Mouse (Mus musculus) adrenal gland, postnatal 4 days (tissue): ENCODE measurements around the gene Snx3. TPM values are rescaled to one million over a fixed set of nuclear protein-coding genes. Genes with fewer than 3 reads are reported as not detected.

Experiments used
- DNase-seq, 2 experiments: peaks; one replicate each; pipeline ENCODE4 v3.0.0; 2021 to 2022; ENCODE audit warnings: low spot score in 2 of 2, mixed read lengths in 2 of 2
- total RNA-seq, 2 experiments: library from RNA; stranded (reverse); gene quantifications; 2 replicates each; pipeline ENCODE4 v1.2.3; 2021

The Snx3 gene
- total RNA-seq, 2 experiments from 2014 or later = 166 to 175 TPM

DNA sequence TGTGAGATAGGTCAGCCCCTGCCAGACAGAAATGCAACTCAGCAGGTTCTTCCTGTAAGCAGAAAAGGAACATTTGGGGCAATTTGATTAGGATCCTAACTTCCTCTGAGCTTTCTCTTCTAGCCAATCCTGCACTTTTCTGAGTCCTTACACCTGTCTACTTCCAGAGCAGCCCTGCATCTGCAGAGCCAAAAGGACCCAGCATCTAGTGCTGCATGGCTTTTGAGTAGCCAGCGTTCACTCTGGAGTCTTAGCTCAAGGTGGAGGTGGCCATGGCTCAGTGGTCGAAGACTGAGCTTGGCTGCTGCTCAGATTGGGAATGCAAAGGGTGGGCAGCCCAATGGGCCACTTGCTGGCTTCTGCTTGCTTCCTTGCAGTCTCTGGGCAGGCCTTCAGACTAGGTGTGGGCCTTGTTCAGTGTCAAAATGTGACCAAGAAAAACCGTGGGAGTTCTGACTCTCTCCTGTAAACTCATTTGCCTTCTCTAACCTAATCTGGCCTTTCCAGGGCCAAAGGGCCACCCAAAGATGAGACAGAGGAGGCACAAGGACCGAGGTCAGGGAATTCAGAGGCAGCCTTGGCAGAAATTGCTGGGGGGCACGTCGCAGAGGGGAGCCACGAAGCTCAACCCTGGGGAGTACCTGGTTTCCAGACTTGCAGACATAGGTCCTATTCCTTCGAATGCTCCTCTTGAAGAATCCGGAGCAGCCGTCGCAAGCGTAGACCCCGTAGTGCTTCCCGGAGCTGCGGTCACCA, 75.9 kb downstream of the Snx3 start:
- DNase-seq = no peak

DNA sequence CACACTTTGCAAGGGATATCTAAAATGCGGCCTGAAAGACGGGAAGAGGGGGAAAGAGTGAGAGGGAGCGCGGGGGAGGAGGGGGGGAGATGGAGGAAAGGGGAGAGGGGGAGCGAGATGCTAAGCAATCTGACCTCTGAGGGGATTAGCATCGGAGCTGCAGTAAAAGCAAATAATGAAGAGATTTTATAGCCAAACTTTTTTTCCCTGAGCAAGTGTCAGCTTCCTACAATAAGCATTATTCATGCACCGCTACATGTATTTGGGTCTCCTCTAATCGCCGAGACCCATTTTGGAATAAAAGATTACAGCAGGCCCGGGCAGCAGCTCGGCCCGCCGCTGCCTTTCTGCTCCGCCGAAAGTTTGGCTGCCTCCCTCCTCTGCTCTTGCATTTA, 76.4 kb downstream of the Snx3 start:
- no peak for DNase-seq

DNA sequence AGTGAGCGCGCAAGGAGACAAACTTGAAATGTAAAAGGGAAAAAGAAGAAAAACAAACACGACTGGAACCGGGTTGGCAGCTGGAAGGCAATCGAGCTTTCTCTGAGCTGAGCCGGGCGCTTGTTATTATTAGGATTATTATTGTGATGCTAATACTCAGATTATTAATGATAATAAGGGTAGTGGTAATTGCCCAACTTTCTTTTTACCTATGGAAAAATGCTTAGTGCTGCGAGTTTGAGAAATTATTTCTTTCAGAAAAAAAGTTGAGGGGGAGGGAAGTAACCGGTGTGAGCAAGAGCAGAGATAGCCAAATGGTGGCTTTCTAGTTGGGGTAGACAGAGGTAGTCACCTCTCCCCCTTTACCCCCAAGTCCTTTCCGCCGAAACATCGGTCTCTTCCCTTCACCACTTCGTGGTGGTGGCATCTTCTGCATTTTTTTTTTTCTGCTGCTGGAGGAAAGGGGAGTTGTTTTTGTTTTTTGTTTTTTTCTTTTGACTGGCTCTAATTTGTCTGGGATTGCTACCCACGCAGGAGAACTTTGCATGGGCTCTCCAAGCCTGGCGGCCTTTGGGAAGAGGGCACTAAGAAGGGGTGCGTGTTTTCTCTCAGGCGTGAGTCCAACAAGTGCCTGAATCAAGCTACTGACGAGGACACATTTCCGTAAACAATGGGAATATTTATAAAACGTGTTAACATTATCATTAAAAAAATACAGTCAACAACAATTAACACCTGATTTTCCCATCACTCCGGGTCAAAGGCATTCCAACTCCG, 77.1 kb downstream of the Snx3 start:
- no peak for DNase-seq

DNA sequence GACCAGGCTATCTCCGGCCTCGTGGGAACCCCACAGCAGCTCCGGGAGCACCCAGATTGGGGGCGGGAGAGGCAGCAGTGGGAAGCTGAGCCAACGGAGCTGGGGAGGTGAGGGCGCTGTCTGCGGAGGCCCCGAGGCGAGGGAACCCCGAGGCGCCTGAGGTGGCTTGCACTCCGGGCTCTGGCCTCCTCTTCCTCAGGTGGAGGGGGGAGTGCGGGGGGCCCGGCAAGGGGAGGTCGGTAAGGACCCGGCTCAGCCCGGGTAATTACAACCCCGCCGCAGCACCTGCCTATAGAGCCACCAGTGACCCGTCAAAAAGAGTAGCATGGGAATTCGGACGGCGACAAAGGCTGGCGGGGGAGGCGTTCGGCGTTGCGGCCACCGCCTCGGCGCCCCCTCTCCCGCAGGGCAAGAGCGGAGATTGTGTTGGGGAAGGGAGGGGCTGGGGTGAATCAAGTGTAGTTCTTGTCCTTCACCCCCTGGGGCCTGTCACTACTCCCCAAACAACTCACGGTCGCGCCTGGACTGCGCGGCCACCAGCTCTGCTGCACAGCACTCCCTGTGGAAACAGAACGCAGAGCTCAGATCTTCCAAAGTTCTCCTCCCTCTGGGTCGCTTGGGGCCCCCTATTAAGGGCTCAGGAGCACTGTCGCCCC, 77.8 kb downstream of the Snx3 start:
- DNase-seq = no peak

DNA sequence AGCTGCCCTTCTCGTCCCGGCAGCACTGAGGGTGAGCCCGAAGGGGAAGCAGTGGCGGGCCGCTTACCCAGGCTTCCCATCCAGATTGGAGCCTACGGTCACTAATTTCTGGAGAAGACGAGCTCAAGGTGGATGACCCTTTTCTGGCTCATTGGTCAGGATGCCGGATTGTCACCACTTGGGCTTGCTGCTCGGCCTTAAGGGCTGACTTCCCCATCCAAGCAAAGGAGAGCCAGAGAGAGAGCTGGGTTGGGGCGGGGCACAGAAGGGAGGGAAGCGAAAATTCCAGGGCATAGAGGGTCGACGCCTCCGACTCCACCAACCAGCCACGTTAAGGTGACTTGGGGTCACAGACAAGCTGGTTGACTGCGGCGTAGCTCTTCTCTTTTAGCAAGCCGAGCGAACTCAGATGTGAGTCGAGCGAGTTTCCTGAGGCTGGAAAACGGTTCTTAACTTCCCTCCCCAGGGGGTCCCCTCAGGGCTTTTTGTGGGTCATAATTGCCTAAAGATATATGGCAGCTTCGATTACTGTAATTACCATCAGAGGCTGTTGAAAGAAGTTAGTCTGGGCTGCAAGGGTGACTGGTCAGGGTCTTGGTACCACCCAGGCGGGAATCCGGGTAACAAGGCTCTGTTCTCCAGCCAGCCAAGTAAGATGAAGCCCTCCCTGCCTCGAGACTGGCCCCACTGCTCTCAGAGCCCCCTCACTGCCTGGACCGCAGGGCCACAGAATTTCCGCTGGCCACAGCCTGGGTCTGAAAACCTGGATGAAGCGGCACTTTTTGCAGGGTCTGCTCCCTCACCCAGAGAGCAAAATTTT, 78.5 kb downstream of the Snx3 start:
- no peak for DNase-seq

DNA sequence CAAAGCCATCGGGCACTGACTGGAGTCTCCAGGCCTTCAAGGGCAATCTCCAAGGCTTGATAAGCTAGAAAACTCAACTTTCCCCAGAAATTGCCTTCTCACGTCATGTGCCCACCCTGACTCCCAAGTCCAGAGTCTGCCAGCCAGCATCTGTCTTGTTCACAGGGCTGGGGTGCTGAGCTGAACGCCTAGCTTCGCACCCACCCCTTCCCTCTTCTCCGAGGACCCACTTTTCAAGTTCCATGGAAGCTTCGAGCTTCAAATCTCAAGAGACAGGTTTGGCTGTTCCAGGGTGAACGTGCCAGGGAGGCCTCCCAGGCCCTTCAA, 79.1 kb downstream of the Snx3 start:
- no peak for DNase-seq

DNA sequence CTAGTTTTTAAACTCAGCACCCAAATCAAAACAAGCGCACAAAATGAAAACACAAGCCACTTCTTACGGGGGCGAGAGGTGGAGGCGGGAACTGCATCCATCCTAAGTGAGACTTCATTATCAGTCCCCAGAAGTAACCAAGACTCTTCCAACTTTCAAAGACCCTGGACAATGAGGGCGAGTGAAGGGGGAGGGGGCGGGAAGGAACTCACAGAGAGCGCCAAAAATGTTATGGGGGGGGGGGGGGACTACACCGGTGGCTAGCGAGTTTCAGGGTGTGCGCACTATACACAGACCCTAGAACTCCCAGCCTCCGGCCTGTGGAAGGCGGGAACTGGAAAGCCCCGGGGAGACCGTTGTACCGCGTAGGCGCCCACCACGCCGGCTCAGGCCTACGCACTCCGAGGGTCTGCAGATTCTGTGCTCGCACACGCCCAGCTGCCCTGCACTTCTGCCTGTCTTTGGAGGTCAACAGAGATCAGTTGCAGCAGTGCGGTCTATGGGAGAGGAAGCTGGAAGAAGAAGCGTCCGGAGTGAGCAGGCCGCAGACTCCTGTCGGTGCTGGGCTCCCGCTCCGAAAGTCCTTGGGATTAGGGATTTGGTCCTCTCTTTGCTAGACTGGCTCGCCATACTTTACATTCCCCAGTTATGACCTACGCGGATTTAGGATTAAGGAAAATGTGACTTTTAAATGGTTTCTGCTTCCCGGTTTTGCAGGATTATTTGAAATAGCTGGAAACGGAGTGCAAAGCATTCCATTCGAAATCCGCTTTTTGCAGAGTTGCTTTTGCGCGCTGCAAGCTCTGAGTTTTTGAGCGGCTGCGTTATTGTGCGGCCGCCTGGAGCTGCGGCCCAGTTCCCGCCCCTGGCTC, 80.1 kb downstream of the Snx3 start:
- DNase-seq = no peak

DNA sequence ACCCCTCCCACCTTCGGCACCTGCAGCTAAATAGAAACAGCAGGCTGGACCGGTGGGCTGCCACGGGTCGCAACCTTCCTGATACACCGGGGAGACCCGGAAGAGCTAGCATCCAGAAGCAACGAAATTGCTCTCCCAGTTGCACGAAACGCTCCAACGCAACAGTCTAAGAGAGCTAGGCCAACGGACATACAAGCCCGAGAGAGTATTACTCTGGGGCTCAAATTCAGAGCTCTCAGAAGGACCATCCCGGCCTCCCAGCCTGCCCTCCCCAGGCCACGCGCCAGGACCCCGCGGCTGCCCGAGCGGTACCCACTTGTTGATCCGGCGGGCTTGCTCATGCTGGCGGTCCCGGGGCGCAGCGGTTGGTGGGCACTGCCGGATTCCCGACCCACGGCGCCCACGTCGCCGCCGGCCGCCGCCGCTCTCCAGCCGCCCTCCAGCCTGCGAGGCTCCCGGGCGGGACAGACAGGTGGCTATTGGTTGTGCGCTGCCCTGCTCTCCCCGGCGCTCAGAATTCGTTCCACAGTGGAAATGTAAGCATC, 80.8 kb downstream of the Snx3 start:
- no peak for DNase-seq

DNA sequence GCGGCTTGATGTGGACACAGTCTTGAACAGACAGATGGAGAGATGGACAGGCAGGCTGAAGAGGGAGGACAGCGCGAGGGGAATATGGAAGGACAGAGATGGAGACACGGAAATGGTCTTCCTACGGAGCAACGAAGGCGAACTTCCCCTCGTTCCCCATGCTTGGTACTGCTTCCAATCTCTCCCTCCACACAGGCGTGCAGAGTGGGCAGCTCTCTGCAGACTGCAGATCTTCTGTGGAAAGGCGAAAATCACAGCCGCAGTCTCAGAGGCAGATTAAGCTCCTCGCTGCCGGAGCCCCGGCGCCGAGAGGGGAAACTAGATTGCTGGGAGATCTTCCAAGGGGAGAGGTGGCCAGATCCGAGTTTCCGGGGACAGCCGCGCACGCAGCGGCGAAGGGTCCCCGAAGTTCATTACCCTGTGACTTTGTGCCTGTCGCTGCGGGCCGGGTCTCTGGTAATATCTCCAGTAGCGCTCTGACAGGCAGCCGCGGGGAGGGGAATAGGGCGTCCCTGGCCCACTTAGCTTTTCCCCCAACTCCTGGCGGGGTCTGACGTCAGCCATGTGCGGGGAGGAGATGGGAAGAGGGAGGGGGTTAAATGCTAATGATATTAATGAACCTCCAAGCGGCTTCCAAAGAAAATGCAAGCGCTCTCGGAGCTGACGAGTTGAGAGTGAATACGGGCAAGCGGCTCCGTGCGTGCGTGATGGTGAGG, 81.5 kb downstream of the Snx3 start, which contains the start of the genes Nr2e1 and Ostm1:
Gene Nr2e1, minus strand, starts transcription at position 476 of the 716 bp plus-strand sequence.
Gene Ostm1, plus strand, starts transcription at position 666 of the 716 bp plus-strand sequence.
- DNase-seq = no peak

DNA sequence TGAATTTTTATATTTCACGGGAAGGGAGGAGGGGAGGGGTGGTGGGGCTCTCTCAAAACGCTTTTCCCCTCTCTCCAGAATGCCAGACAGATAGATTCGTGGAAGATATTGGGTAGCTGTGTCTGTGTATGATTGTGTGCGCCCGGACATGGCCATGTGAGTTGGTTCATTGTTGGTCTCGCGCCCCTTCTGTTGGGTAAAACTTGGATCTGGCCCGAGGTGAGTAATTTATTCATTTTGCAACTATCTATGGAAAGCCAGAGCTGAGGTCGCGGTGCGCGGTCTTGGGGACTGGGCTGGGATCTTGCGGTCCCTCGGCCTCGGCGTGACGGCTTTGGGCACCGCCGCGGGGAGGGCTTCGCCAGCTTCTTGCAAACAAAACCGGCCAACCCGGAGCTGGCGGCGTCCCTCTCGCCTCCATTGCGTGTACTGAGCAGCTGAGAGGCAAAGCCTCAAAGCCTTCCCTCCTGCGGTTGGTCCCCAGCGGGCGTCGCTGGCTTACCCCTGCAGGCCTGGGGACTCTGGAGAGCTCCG, 82.1 kb downstream of the Snx3 start:
- DNase-seq = no peak

DNA sequence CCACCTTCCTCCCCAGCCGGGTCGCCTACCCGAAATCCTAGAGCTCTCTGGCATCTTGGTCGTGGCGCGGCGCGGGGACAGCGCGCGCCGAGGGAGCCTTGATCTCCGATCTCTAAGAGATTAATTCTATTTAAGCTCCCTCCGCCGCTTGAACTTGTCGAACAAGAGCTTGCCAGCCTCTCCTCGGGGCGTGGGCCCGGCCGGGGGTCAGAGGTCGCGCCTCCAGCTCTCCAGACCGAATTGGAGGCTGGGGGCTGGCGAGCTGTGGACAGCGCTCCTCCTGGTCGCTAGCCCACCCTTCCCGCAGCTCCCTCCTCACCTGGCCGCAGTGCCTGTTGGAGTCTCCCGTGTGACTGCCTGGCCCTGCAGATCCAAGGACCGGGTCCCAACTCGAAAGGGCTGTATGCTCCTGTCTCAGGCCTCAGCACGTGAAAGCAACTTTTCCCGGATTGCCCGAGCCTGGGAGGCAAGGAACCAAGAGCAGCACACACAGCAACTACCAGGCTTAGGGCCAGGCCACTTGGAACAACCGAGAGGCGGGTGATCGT, 82.7 kb downstream of the Snx3 start:
- no peak for DNase-seq

Other genes starting within 250 kb of the Snx3 start
- gene Foxo3, start 225.3 kb upstream of the Snx3 start, total RNA-seq = 10 to 100 TPM; 71.7 to 72.8 TPM
- 10 to 100 TPM; 11.4 to 11.8 TPM for gene Afg1l, start 23.5 kb upstream of the Snx3 start, total RNA-seq
- not detected for gene Nr2e1, start 81.6 kb downstream of the Snx3 start, total RNA-seq
- 10 to 100 TPM; 24.8 to 27.3 TPM for gene Ostm1, start 81.8 kb downstream of the Snx3 start, total RNA-seq